Mouse (Mus musculus) liver, embryonic 11.5 days (tissue): ENCODE results near the gene Cope. TPM values are rescaled to one million over a fixed set of nuclear protein-coding genes. Genes with fewer than 3 reads are reported as not detected.

Source experiments
- ATAC-seq: fragments of 200-750 bp; cut with Nextera tagmentation; replicated peaks from 2 replicates; pipeline ENCODE4 v1.8.0; 2017; ENCODE audit warnings: moderate number of reproducible peaks, mild to moderate bottlenecking, moderate TSS enrichment, moderate library complexity; ENCODE audit not compliant: low FRiP score
- DNase-seq: peaks from one replicate; pipeline ENCODE4 v3.0.0-alpha.2; 2017; ENCODE audit warnings: low spot score
- H3K27ac ChIP-seq: fragments of 300-500 bp; sonication (generic); 2 replicates; pipeline ENCODE4 v1.5.1; 2014; ENCODE audit warnings: mild to moderate bottlenecking, low read depth, low read length, control low read depth
- H3K27me3 ChIP-seq: fragments of 300-500 bp; sonication (generic); replicated peaks from 2 replicates; pipeline ENCODE4 v1.6.1; 2014; ENCODE audit warnings: low read length, mixed read lengths; ENCODE audit not compliant: control insufficient read depth, insufficient read depth
- H3K36me3 ChIP-seq: fragments of 300-500 bp; sonication (generic); 2 replicates; pipeline ENCODE4 v1.6.1; 2014; ENCODE audit warnings: mild to moderate bottlenecking, low read length, moderate library complexity, mixed read lengths; ENCODE audit not compliant: control insufficient read depth, insufficient read depth
- H3K4me1 ChIP-seq: fragments of 300-500 bp; sonication (generic); replicated peaks from 2 replicates; pipeline ENCODE4 v1.6.1; 2014; ENCODE audit warnings: low read length, mixed read lengths; ENCODE audit not compliant: control insufficient read depth, insufficient read depth
- H3K4me2 ChIP-seq: fragments of 300-500 bp; sonication (generic); 2 replicates; pipeline ENCODE4 v1.6.1; 2014; ENCODE audit warnings: mild to moderate bottlenecking, control low read depth, moderate library complexity
- H3K4me3 ChIP-seq: fragments of 300-500 bp; sonication (generic); 2 replicates; pipeline ENCODE4 v1.5.1; 2014; ENCODE audit warnings: low read depth, low read length, control low read depth
- H3K9ac ChIP-seq: fragments of 300-500 bp; sonication (generic); 2 replicates; pipeline ENCODE4 v1.6.1; 2014; ENCODE audit warnings: low read depth, low read length, control low read depth
- H3K9me3 ChIP-seq: fragments of 300-500 bp; sonication (generic); 2 replicates; pipeline ENCODE4 v1.6.1; 2016; ENCODE audit warnings: low read length, inconsistent platforms, mixed read lengths; ENCODE audit not compliant: control insufficient read depth
- WGBS: fragments of 180-500 bp; shearing (Covaris S2); extraction: QIAGEN DNeasy Blood & Tissue Kit; methylation state at CpG from one replicate; pipeline ENCODE4 v1.1.7; 2014; 5-methylcytosine and 5-hydroxymethylcytosine counted together
- polyA plus RNA-seq: library from polyadenylated mRNA; unstranded; fragments of >200 nt; fragmentation: Nextera tagmentation; extraction: Ambion mirVana; gene quantifications from 2 replicates; pipeline ENCODE4 v1.2.1, GENCODE M21; 2014

Cope gene
- polyA plus RNA-seq, 1 experiment from 2014 or later: 281 TPM

DNA sequence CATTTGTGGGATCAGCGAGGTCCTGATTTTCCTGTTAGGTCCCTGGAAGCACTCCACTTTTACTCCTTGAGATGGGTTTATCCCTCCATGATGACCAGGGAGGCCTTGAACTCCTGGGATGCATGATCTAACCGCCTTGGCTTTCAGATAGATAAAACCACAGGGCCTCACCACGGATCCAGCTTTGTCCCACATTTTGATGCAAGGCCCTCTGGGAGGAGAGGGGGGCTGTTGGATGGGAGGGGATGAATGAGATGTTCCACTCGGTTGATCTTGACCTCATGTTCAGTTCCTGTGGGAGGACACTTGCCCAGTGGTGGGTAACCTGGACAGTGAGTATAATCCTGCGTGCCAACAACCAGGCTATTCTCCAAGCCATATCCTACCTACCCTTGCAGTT lies 17.9 kb upstream of the Cope start:
- H3K4me1 ChIP-seq: peaks cover 18% of the 10 kb centered on the region
- no peak overlapping the region for H3K9ac ChIP-seq
- H3K27ac ChIP-seq: no peak overlapping the region
- ATAC-seq: no peak
- no peaks in the 10 kb centered on the region for H3K27me3 ChIP-seq
- 68% methylated on average over 5 of the region's 5 CpGs for WGBS
- no peaks in the 10 kb centered on the region for H3K9me3 ChIP-seq
- no peak overlapping the region for H3K4me2 ChIP-seq
- DNase-seq: no peak
- H3K36me3 ChIP-seq: peaks cover 29% of the 10 kb centered on the region
- no peak overlapping the region; the same call in 1 of the 2 replicates for H3K4me3 ChIP-seq

GRCm38 (mm10) chr8:70285304-70285703 lies 17.0 kb upstream of the Cope start:
- DNase-seq: no peak
- peaks cover 17% of the 10 kb centered on the region for H3K4me1 ChIP-seq
- 93% methylated on average over 15 of the region's 15 CpGs for WGBS
- no peaks in the 10 kb centered on the region for H3K9me3 ChIP-seq
- H3K36me3 ChIP-seq: peaks cover 34% of the 10 kb centered on the region
- H3K27ac ChIP-seq: no peak overlapping the region
- no peak overlapping the region for H3K4me2 ChIP-seq
- no peak for ATAC-seq
- H3K4me3 ChIP-seq: no peak overlapping the region
- no peak overlapping the region for H3K9ac ChIP-seq
- H3K27me3 ChIP-seq: no peaks in the 10 kb centered on the region

DNA sequence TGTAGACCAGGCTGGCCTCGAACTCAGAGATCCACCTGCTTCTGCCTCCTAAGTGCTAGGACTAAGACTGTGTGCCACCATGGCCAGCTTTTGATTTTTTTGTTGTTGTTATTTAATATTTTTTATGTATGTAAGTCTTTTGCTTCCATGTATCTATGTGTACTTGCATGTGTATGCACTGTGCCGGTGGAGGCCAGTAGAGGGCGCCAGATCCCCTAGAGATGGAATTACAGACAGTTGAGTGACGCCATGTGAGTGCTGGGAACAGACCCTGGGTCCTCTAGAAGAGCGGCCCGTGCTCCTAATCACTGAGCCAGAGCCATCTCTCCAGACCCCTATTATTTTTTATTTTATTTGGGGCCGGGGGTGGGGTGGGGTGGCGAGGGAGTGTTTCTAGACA lies 15.6 kb upstream of the Cope start:
- Histone ChIP-seq H3K4me2 (no peak overlapping the region), H3K4me3 (no peak overlapping the region), H3K27ac (no peak overlapping the region), H3K9me3 (no peaks in the 10 kb centered on the region), H3K9ac (no peak overlapping the region), H3K4me1 (peaks cover 5% of the 10 kb centered on the region), H3K27me3 (no peaks in the 10 kb centered on the region), H3K36me3 (peaks cover 45% of the 10 kb centered on the region)
- DNase-seq (no peak), ATAC-seq (no peak)
- WGBS: 81% methylated on average over 8 of the region's 8 CpGs

- Histone ChIP-seq H3K36me3 (peaks cover 65% of the 10 kb centered on the region), H3K4me3 (no peak overlapping the region), H3K9me3 (no peaks in the 10 kb centered on the region), H3K9ac (no peak overlapping the region), H3K4me2 (no peak overlapping the region), H3K27ac (no peak overlapping the region), H3K27me3 (no peaks in the 10 kb centered on the region), H3K4me1 (no peaks in the 10 kb centered on the region)
- ATAC-seq: no peak
- no peak for DNase-seq
- 79% methylated on average over 5 of the region's 5 CpGs for WGBS
These were observed 8.3 kb upstream of the Cope start for GRCm38 (mm10) chr8:70293988-70294405.

DNA sequence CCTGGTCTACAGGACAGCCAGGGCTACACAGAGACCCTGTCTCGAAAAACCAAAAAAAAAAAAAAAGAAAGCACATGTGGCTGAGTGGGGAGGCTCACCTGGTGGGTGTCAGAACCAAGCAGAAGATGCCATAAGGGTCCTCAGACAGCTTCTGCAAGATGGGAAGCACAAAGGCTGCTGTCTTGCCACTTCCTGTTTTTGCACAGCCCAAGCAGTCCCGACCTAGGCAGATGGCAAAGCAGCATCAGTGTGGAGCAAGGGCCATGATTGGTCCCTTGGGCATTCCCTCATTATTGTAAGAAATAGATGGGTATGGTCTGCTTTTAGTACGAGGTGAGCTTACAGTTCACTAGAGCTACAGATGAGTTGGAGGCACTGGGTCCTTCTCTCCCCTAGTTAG lies 1.4 kb upstream of the Cope start:
- ATAC-seq: no peak
- H3K36me3 ChIP-seq: peaks cover 23% of the 10 kb centered on the region

DNA sequence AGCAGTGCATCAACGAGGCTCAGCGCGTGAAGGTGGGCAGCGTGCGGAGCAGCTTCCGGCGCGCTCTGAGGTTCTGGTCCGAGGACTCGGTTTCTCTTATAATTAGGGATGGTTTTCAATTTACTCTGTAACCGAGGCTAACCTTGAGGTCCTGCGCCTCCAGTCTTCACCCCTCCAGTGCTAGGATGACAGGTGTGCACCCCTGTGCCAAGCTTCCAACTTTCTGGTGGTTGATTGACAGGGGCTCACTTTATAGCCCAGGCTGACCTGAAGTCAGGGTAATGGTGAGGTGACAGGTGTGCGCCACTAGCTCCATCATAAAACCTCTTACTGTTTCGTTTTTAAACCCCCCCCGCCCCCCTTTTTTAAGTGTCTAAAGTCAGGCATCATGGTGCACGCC lies 583 bp downstream of the Cope start:
- Histone ChIP-seq H3K9me3 (no peaks in the 10 kb centered on the region), H3K27ac (peak overlapping the region; percentile 51), H3K9ac (peak overlapping the region; percentile 90), H3K27me3 (no peaks in the 10 kb centered on the region), H3K4me3 (peak overlapping the region; percentile 93), H3K4me1 (peaks cover 11% of the 10 kb centered on the region), H3K36me3 (peaks cover 25% of the 10 kb centered on the region), H3K4me2 (peak overlapping the region; percentile 93)
- 0 out of 2 replicates have a peak, but pooled peaks have one; percentile 17 for ATAC-seq
- 4% methylated on average over 16 of the region's 16 CpGs for WGBS
- DNase-seq: no peak

More for the DNA sequence above, 1.4 kb upstream of the Cope start:
- Histone ChIP-seq H3K9me3 (no peaks in the 10 kb centered on the region), H3K4me2 (peak overlapping the region; percentile 93), H3K27me3 (no peaks in the 10 kb centered on the region), H3K4me3 (peak overlapping the region; percentile 93; the same call in 1 of the 2 replicates), H3K27ac (no peak overlapping the region), H3K9ac (no peak overlapping the region), H3K4me1 (peaks cover 11% of the 10 kb centered on the region)
- no peak for DNase-seq
- WGBS: 70% methylated on average over 3 of the region's 3 CpGs

DNA sequence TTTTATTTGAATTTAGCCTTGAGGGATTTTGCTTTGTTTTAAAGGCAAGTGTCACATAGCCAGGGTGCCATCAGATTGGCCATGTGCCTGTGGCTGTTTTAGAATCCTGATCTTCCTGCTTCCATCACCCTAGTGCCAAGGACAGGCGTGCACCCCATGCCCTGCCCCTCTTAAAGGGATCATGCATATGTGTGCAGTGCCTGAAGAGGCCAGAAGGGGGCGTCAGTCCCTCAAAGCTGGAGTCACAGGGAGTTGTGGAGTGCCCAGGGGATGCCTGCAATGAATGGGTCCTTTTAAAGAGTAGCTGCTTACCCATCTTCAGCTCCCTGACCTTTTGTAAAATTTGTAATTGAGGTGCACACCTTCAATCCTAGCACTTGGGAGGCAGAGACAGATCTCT lies 7.0 kb downstream of the Cope start:
- 45% methylated on average over 2 of the region's 2 CpGs for WGBS

DNA sequence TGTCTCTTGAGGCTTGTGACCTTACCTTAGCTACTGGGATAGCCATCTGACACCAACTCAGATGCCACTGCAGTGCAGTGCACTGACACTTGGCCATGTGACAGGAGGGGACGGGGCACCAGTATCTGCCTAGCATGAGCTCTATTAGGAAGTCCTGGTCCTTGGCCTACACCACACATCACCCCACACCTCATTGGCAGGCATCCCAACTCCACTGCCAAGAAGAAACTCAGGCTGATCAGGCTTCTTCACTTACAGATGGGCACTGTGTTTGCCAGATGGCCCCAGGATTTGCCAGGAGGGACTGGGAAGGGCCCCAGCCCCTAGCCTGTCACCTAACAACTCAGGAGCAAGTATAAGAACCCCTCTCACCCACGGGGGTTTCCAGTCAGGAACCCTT lies 11.1 kb downstream of the Cope start:
- WGBS: 87% methylated on average over 2 of the region's 2 CpGs
- Histone ChIP-seq H3K36me3 (peaks cover 35% of the 10 kb centered on the region), H3K9ac (no peak overlapping the region), H3K4me1 (peaks cover 18% of the 10 kb centered on the region), H3K9me3 (no peaks in the 10 kb centered on the region), H3K4me2 (no peak overlapping the region), H3K4me3 (no peak overlapping the region), H3K27ac (no peak overlapping the region), H3K27me3 (peaks cover 16% of the 10 kb centered on the region)
- no peak for ATAC-seq
- DNase-seq: no peak

More for the DNA sequence above, 7.0 kb downstream of the Cope start:
- no peaks in the 10 kb centered on the region for H3K27me3 ChIP-seq
- H3K36me3 ChIP-seq: peaks cover 60% of the 10 kb centered on the region
- H3K9ac ChIP-seq: no peak overlapping the region
- no peak overlapping the region for H3K4me3 ChIP-seq
- H3K27ac ChIP-seq: no peak overlapping the region
- no peaks in the 10 kb centered on the region for H3K9me3 ChIP-seq
- DNase-seq (no peak), ATAC-seq (no peak)
- no peaks in the 10 kb centered on the region; the same call in 1 of the 2 replicates for H3K4me1 ChIP-seq
- no peak overlapping the region for H3K4me2 ChIP-seq

DNA sequence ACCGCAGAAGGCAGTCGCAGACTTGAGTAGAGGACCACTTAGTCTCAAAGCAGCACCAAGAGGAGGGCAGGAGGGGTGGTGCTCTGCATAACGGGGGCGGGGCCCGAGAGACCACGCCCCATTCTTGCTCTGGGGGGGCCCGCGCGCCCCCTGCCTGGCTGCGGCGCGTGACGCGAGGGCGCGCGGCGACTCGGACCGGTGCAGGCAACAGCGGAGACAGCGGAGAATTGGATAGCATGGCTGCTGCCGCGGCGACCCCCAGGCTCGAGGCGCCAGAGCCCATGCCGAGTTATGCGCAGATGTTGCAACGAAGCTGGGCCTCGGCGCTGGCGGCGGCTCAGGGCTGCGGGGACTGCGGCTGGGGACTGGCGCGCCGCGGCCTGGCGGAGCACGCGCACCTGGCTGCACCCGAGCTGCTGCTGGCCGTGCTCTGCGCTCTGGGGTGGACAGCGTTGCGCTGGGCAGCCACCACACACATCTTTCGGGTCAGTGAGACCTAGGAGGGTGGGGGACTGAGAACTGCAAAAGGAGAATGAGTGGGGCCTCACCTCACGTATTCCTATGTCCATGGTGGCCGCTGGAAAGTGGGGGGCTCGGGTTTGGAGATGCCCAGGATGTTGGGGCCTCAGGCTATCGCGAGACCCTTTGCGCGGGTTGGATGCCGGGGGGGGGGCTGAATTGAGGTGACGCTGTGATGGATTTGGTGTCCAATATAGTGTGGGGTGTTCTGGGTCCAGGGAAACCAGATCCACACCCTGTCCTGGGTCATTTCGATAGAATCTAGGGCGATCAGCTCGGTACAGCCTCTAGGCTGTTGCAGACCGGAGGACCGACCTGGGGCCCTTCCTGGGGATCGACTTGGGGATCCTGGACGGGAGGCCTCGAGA lies 13.5 kb downstream of the Cope start, which contains the start of gene Cers1:
Gene Cers1 (plus strand): TSS at position 152 of the 887 bp plus-strand sequence.
- 4% methylated on average over 66 of the region's 66 CpGs for WGBS
- Histone ChIP-seq H3K4me3 (peak within 1 kb of the TSS; percentile 62), H3K27ac (no peak within 1 kb of the TSS), H3K9ac (peak within 1 kb of the TSS; percentile 60), H3K36me3 (peaks cover 18% of the 10 kb centered on the region), H3K27me3 (peaks cover 16% of the 10 kb centered on the region), H3K9me3 (no peaks in the 10 kb centered on the region), H3K4me2 (peak within 1 kb of the TSS; percentile 92), H3K4me1 (peaks cover 18% of the 10 kb centered on the region)
- ATAC-seq: peak; percentile 70
- peak; percentile 70 for DNase-seq
